Mouse (Mus musculus) CH12.LX (cell line): ENCODE data around the gene Hsd17b7. TPM values are rescaled to one million over a fixed set of nuclear protein-coding genes. Genes with fewer than 3 reads are reported as not detected.

Experiments
- DNase-seq: peaks from one replicate; pipeline ENCODE4 v3.0.0-alpha.2; 2013; ENCODE audit errors: extremely low read depth
- H3K27ac ChIP-seq: 2 replicates; pipeline ENCODE4 v1.5.1; 2012; ENCODE audit warnings: low read depth, mild to moderate bottlenecking, control low read depth, moderate library complexity; ENCODE audit not compliant: insufficient read depth
- H3K27me3 ChIP-seq: replicated peaks from 2 replicates; pipeline ENCODE3; 2012; ENCODE audit warnings: inconsistent platforms
- H3K36me3 ChIP-seq, 2 experiments: replicated peaks in 1 of 2; 2 replicates each; pipeline versions ENCODE3 to v1.6.1; 2012; ENCODE audit warnings: inconsistent platforms in 1 of 2, low read length in 1 of 2, mild to moderate bottlenecking in 1 of 2, mixed read lengths in 1 of 2, moderate library complexity in 1 of 2; ENCODE audit not compliant: control insufficient read depth in 1 of 2, insufficient read depth in 1 of 2
- H3K4me1 ChIP-seq, 2 experiments: 2 replicates each; pipeline ENCODE4 v1.6.1; 2012; ENCODE audit warnings: inconsistent platforms in 1 of 2, moderate library complexity in 1 of 2; ENCODE audit not compliant: insufficient read depth in 2 of 2, control insufficient read depth in 1 of 2
- H3K4me2 ChIP-seq: 2 replicates; pipeline ENCODE4 v1.6.1; 2012; ENCODE audit warnings: low read depth, mild to moderate bottlenecking, control low read depth; ENCODE audit not compliant: poor library complexity, insufficient read depth, severe bottlenecking
- H3K4me3 ChIP-seq, 3 experiments: fragments of 150-350 bp in 1 of 3; sonication (generic) in 1 of 3; replicated peaks in 1 of 3; 2 replicates each; pipeline versions ENCODE3 to v1.5.1; 2011 to 2012; ENCODE audit warnings: low read depth in 2 of 3, low read length in 2 of 3, mild to moderate bottlenecking in 2 of 3, moderate library complexity in 2 of 3, control low read depth in 1 of 3, improper control_type of control experiment in 1 of 3, inconsistent platforms in 1 of 3, mixed read lengths in 1 of 3; ENCODE audit not compliant: poor library complexity in 1 of 3
- H3K79me2 ChIP-seq: replicated peaks from 2 replicates; pipeline ENCODE4 v1.6.1; 2012; ENCODE audit warnings: mild to moderate bottlenecking, moderate library complexity; ENCODE audit not compliant: control insufficient read depth, poor library complexity, insufficient read depth, severe bottlenecking; ENCODE audit errors: extremely low read depth
- H3K9ac ChIP-seq: 2 replicates; pipeline ENCODE4 v1.6.1; 2012; ENCODE audit warnings: low read depth, mild to moderate bottlenecking, control low read depth, moderate library complexity; ENCODE audit not compliant: insufficient read depth
- H3K9me3 ChIP-seq: replicated peaks from 2 replicates; pipeline ENCODE3; 2012; ENCODE audit warnings: low read length, inconsistent platforms, mixed read lengths
- CTCF ChIP-seq, 2 experiments: IDR thresholded peaks in 1 of 2; conservative IDR thresholded peaks in 1 of 2; 2 replicates each; pipeline ENCODE4 v1.5.1; 2011 to 2012; ENCODE audit warnings: low read depth in 2 of 2, low read length in 2 of 2, improper control_type of control experiment in 1 of 2, inconsistent platforms in 1 of 2, mild to moderate bottlenecking in 1 of 2, moderate library complexity in 1 of 2
- MXI1 ChIP-seq: IDR thresholded peaks from 2 replicates; pipeline ENCODE4 v1.6.1; 2011; ENCODE audit warnings: mild to moderate bottlenecking, low read depth, low read length, improper control_type of control experiment
- MYC ChIP-seq: IDR thresholded peaks from 2 replicates; pipeline ENCODE4 v1.6.1; 2011; ENCODE audit warnings: low read depth, mild to moderate bottlenecking, improper control_type of control experiment, low read length
- POLR2A ChIP-seq: IDR thresholded peaks from 2 replicates; pipeline ENCODE4 v1.6.1; 2011; ENCODE audit warnings: low read depth, mild to moderate bottlenecking, improper control_type of control experiment, low read length
- POLR2AphosphoS2 ChIP-seq: IDR thresholded peaks from 2 replicates; pipeline ENCODE4 v1.6.1; 2011; ENCODE audit warnings: low read depth, low read length, improper control_type of control experiment
- RAD21 ChIP-seq: IDR thresholded peaks from 2 replicates; pipeline ENCODE4 v1.6.1; 2011; ENCODE audit warnings: low read depth, mild to moderate bottlenecking, low read length, improper control_type of control experiment, moderate library complexity
- SMC3 ChIP-seq: IDR thresholded peaks from 2 replicates; pipeline ENCODE4 v1.6.1; 2011; ENCODE audit warnings: low read depth, low read length, improper control_type of control experiment
- ZC3H11A ChIP-seq: IDR thresholded peaks from 2 replicates; pipeline ENCODE4 v1.6.1; 2012; ENCODE audit warnings: low read depth, mild to moderate bottlenecking, inconsistent platforms, low read length, improper control_type of control experiment
- ZKSCAN1 ChIP-seq: IDR thresholded peaks from 2 replicates; pipeline ENCODE4 v1.6.1; 2012; ENCODE audit warnings: low read depth, inconsistent platforms, low read length, improper control_type of control experiment, borderline replicate concordance
- dilution Hi-C: fragments of 300-500 bp; cut with MboI; formaldehyde crosslinking; loops from 2 replicates; pipeline ENCODE4 v1.14.3; 2020; ENCODE audit warnings: low sequenced_read_pairs; ENCODE audit not compliant: extremely low pct_unique_long_range_greater_than_20kb, extremely low pct_ligation_motif_present
- in situ Hi-C: fragments of 300-500 bp; cut with MboI; formaldehyde crosslinking; loops from 3 replicates; pipeline ENCODE4 v1.14.3; 2019; ENCODE audit warnings: low sequenced_read_pairs, low pct_ligation_motif_present, low pct_unique_long_range_greater_than_20kb, mixed read lengths
- polyA plus RNA-seq: library from polyadenylated mRNA; unstranded; fragments of >175 nt; gene quantifications from 2 replicates; pipeline ENCODE4 v1.2.1, GENCODE M21; 2012; ENCODE audit warnings: low read depth; ENCODE audit not compliant: insufficient read length
- total RNA-seq, 2 experiments: library from RNA; depleted of rRNA; stranded (reverse); fragments of 300-350 nt in 1 of 2; fragments of >200 nt in 1 of 2; gene quantifications; 2 replicates each; pipeline ENCODE4 v1.2.3; 2012 to 2014

The Hsd17b7 gene
- total and polyA plus RNA-seq, 3 experiments: 7.5 to 29.7 (median 13.9) TPM

- H3K9ac ChIP-seq: no peak overlapping the region
- dilution Hi-C loops: no loop called here
- no peaks in the 10 kb centered on the region for H3K27me3 ChIP-seq
- no peaks in the 10 kb centered on the region for H3K4me1 ChIP-seq
- no peak for TF ChIP-seq ZKSCAN1
- no peak for TF ChIP-seq MYC
- TF ChIP-seq ZC3H11A: no peak
- no peak for TF ChIP-seq POLR2A
- H3K4me3 ChIP-seq: no peak overlapping the region
- no peak overlapping the region for H3K4me2 ChIP-seq
- H3K36me3 ChIP-seq: peaks cover 4 to 55% of the 10 kb centered on the region in 2 experiments
- H3K9me3 ChIP-seq: peaks cover 2% of the 10 kb centered on the region
- no peak for DNase-seq
- in situ Hi-C loops: no loop called here
- no peak overlapping the region for H3K27ac ChIP-seq
- H3K79me2 ChIP-seq: no peaks in the 10 kb centered on the region
These were observed 17.5 kb downstream of the Hsd17b7 start for GRCm38 (mm10) chr1:169951561-169951960.

- Histone ChIP-seq H3K27me3 (no peaks in the 10 kb centered on the region), H3K27ac (no peak overlapping the region), H3K4me2 (no peak overlapping the region), H3K36me3 (peaks cover 4 to 46% of the 10 kb centered on the region in 2 experiments)
- TF ChIP-seq MXI1 (no peak), POLR2AphosphoS2 (no peak), SMC3 (peak; percentile 31), RAD21 (peak; percentile 40), CTCF (conservative IDR thresholded peaks at IDR 0.05 in 1 of 2, IDR thresholded peaks at IDR 0.05 in 1 of 2; ENCODE audit: low read depth in 2 of 2, low read length in 2 of 2) (peak in 1 of 2 experiments; percentile 50; a peak in 3 of 4 replicates)
- TF ChIP-seq, all 38 proteins: peak for 3
- Histone ChIP-seq H3K9me3 (peaks cover 2% of the 10 kb centered on the region), H3K4me3 (no peak overlapping the region), H3K79me2 (no peaks in the 10 kb centered on the region), H3K9ac (no peak overlapping the region), H3K4me1 (no peaks in the 10 kb centered on the region)
- DNase-seq: no peak
- in situ Hi-C loops (no loop called here), dilution Hi-C loops (no loop called here)
These were observed 18.4 kb downstream of the Hsd17b7 start for GRCm38 (mm10) chr1:169950651-169951050.

DNA sequence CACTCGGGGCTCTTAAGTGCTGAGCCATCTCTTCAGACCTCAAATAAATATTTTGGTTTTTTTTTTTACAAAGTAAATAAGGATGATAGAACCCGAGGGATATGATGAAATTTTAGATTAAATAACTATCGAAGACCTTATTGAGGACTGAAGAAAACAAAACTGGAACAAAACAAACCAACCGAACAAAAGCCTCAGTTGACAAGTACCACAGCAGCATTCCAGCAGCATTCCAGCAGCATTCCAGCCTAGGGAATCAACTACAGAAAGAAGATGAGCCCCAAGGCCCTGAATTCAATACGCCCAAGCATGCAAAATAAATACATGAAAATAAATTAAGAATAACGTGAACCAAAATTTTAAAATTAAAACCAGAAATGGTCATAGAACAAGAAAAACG lies 19.1 kb downstream of the Hsd17b7 start:
- TF ChIP-seq POLR2A: no peak
- in situ Hi-C loops (loop anchor here (10.0 kb wide), 1 partner anchor 185 kb away; no protein-coding TSS in a partner anchor), dilution Hi-C loops (no loop called here)
- no peak overlapping the region for H3K4me3 ChIP-seq
- no peaks in the 10 kb centered on the region for H3K79me2 ChIP-seq
- H3K36me3 ChIP-seq: peaks cover 4 to 40% of the 10 kb centered on the region in 2 experiments
- no peak for DNase-seq
- no peaks in the 10 kb centered on the region for H3K4me1 ChIP-seq
- no peak overlapping the region for H3K27ac ChIP-seq
- H3K27me3 ChIP-seq: no peaks in the 10 kb centered on the region
- H3K9ac ChIP-seq: no peak overlapping the region
- H3K4me2 ChIP-seq: no peak overlapping the region
- peaks cover 2% of the 10 kb centered on the region for H3K9me3 ChIP-seq
